Mouse (Mus musculus): ENCODE measurements around the gene Slc9a6.

Gene Slc9a6

GRCm38 (mm10) chrX:56609623-56610317 is at the start of gene Slc9a6:
Gene Slc9a6, plus strand, starts transcription at chrX:56609757.
- peak; percentile 7 to 14 for DNase-seq (ENCODE audit: low spot score in 2 of 2)

- DNase-seq (ENCODE audit: low spot score in 2 of 2): no peak
These were observed 37.1 kb upstream of the Slc9a6 start for GRCm38 (mm10) chrX:56572465-56572864.

GRCm38 (mm10) chrX:56578200-56578599 is 31.4 kb upstream of the Slc9a6 start:
- no peak for DNase-seq (ENCODE audit: low spot score in 2 of 2)

GRCm38 (mm10) chrX:56597219-56597886 is 12.2 kb upstream of the Slc9a6 start:
- DNase-seq (ENCODE audit: low spot score in 2 of 2): no peak

- peak; percentile 65 to 78 for DNase-seq (ENCODE audit: low spot score in 2 of 2)
These were observed 11.5 kb upstream of the Slc9a6 start, which contains the start of gene Mmgt1 for GRCm38 (mm10) chrX:56597887-56598640. Gene Mmgt1, minus strand, starts transcription at chrX:56598069.

- no peak for DNase-seq (ENCODE audit: low spot score in 2 of 2)
These were observed 3.0 kb upstream of the Slc9a6 start for GRCm38 (mm10) chrX:56606536-56606935.

GRCm38 (mm10) chrX:56607032-56607710 is 2.4 kb upstream of the Slc9a6 start:
- no peak for DNase-seq (ENCODE audit: low spot score in 2 of 2)

GRCm38 (mm10) chrX:56609285-56609622 is 303 bp upstream of the Slc9a6 start:
- no peak for DNase-seq (ENCODE audit: low spot score in 2 of 2)

GRCm38 (mm10) chrX:56610318-56610694 is 749 bp downstream of the Slc9a6 start:
- no peak for DNase-seq (ENCODE audit: low spot score in 2 of 2)

GRCm38 (mm10) chrX:56615236-56615635 is 5.7 kb downstream of the Slc9a6 start:
- DNase-seq (ENCODE audit: low spot score in 2 of 2): no peak

GRCm38 (mm10) chrX:56636185-56636584 is 26.6 kb downstream of the Slc9a6 start:
- no peak for DNase-seq (ENCODE audit: low spot score in 2 of 2)

GRCm38 (mm10) chrX:56640066-56640465 is 30.5 kb downstream of the Slc9a6 start:
- no peak for DNase-seq (ENCODE audit: low spot score in 2 of 2)

- no peak for DNase-seq (ENCODE audit: low spot score in 2 of 2)
These were observed 40.2 kb downstream of the Slc9a6 start for GRCm38 (mm10) chrX:56649549-56650354.

- DNase-seq (ENCODE audit: low spot score in 2 of 2): no peak
These were observed 40.7 kb downstream of the Slc9a6 start for GRCm38 (mm10) chrX:56650355-56650652.

- DNase-seq (ENCODE audit: low spot score in 2 of 2): no peak
These were observed 41.3 kb downstream of the Slc9a6 start for GRCm38 (mm10) chrX:56650885-56651284.

GRCm38 (mm10) chrX:56651738-56652137 is 42.2 kb downstream of the Slc9a6 start:
- no peak for DNase-seq (ENCODE audit: low spot score in 2 of 2)

GRCm38 (mm10) chrX:56655686-56656085 is 46.1 kb downstream of the Slc9a6 start:
- DNase-seq (ENCODE audit: low spot score in 2 of 2): no peak

- DNase-seq (ENCODE audit: low spot score in 2 of 2): no peak
These were observed 49.7 kb downstream of the Slc9a6 start for GRCm38 (mm10) chrX:56659286-56659685.

GRCm38 (mm10) chrX:56661143-56661542 is 51.6 kb downstream of the Slc9a6 start:
- DNase-seq (ENCODE audit: low spot score in 2 of 2): no peak

- DNase-seq (ENCODE audit: low spot score in 2 of 2): no peak
These were observed 52.8 kb downstream of the Slc9a6 start for GRCm38 (mm10) chrX:56662316-56662715.

GRCm38 (mm10) chrX:56663377-56663776 is 53.8 kb downstream of the Slc9a6 start:
- DNase-seq (ENCODE audit: low spot score in 2 of 2): no peak

Measured in frontal cortex, postnatal 25 days (tissue).